Mouse (Mus musculus): ENCODE data around the gene Bace2. TPM values are rescaled to one million over a fixed set of nuclear protein-coding genes. Genes with fewer than 3 reads are reported as not detected.

The Bace2 gene
- polyA plus RNA-seq, 1 experiment from 2014 or later = 3.5 TPM

DNA sequence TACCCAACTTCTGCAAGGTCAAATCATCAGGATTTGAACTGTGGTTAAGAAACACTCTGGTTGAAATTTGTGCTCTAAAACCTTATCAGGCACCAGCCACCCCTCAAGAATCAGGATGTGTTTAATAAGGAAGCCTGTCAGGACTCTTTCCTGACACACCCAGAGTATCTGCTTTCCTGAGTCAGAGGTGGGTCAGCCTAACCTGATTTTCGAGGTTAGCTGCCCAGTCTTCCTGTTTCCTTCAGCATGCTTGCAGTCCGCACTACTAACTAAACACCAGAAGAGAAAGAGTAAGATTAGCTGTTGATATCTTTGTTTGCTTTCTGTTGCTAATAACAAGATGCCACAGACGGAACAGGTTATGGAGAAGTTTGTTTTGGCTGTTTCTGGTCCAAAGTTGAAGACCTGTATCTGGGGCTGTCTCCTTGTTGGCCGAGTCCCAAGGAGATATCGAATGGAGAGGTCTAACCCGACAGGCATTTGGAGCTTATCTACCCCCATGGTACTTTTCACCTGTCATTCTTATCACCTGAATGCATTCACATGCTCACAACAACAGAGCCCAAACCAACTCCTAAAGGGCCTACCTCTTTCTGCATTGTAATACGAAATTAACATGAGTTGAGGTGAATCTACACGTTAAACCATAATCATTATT, 5.8 kb downstream of the Bace2 start:
- Histone ChIP-seq H3K27ac (no peak overlapping the region), H3K9ac (no peak overlapping the region), H3K4me1 (peaks cover 6% of the 10 kb centered on the region), H3K9me3 (replicated peaks) (no peaks in the 10 kb centered on the region), H3K36me3 (no peaks in the 10 kb centered on the region), H3K27me3 (peaks cover 31% of the 10 kb centered on the region), H3K4me2 (replicated peaks) (no peak overlapping the region), H3K4me3 (no peak overlapping the region)
- 88% methylated on average over 8 of the region's 8 CpGs for WGBS
- ATAC-seq (ENCODE audit: low FRiP score) = no peak

DNA sequence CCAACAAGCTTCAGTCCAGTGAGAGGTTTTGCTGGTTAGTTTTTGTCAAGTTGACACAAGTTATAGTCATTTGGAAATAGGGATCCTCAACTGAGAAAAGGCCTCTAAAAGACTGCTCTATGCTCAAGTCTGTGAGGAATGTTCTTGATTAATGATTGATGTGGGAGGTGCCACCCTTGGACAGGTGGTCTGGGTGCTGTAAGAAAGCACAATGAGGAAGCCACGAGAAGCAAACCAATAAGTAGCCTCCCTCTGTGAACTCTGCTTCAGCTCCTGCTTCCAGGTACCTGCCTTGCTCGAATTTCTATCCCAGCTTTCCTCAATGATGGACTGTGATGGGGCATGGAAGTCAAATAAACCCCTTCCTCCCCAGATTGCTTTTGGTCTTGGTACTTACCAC, 9.6 kb downstream of the Bace2 start:
- H3K4me2 ChIP-seq (replicated peaks) = no peak overlapping the region
- H3K9me3 ChIP-seq (replicated peaks) = no peaks in the 10 kb centered on the region
- H3K36me3 ChIP-seq = no peaks in the 10 kb centered on the region
- no peak for ATAC-seq (ENCODE audit: low FRiP score)
- 49% methylated on average over 2 of the region's 2 CpGs for WGBS
- no peak overlapping the region for H3K9ac ChIP-seq
- peaks cover 2% of the 10 kb centered on the region; the same call in 1 of the 2 replicates for H3K27me3 ChIP-seq
- no peak overlapping the region for H3K27ac ChIP-seq
- H3K4me1 ChIP-seq = no peaks in the 10 kb centered on the region
- H3K4me3 ChIP-seq = no peak overlapping the region

DNA sequence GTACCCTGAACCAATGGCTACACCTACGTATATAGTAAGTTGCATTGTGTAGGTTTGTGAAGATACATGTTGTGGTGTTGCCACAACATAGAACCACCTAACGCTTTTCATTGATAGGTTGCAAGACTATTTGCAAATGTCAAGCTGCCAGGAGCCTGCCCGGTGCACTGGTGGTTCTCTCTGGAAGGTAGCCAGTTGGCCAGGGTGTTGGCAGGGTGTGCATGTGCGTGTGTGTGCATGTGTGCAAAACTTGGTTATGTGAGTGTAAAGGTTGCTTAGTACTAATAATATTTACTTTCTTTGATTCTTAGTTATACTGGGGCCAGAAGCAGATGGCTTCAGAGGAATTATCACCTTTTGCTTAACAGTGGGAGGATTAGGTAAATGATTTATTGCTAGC, 13.7 kb downstream of the Bace2 start:
- no peak overlapping the region for H3K9ac ChIP-seq
- 87% methylated on average over 4 of the region's 4 CpGs for WGBS
- H3K4me3 ChIP-seq = no peak overlapping the region

DNA sequence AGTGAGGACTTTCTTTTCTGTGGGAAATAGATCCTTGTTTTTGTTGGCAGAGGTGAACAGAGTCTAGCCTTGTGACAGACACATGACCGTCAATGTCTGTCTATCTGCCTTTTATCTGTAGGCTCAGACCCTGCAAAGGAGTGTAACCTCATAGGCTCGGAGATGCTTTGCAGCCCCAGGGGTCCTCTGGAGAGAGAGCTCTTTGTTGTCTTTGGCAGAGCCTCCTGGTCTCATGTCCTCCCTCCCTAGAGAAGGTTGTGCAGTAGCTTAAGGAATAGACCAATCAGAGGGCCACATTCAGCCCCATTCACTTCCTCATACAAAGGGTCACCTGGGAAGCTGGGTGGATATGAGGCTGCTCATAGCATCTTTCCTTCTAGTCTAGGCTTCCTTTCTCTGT, 31.4 kb downstream of the Bace2 start:
- Histone ChIP-seq H3K36me3 (no peaks in the 10 kb centered on the region), H3K27ac (no peak overlapping the region), H3K4me2 (replicated peaks) (no peak overlapping the region), H3K9ac (no peak overlapping the region), H3K9me3 (replicated peaks) (no peaks in the 10 kb centered on the region), H3K4me3 (no peak overlapping the region), H3K4me1 (no peaks in the 10 kb centered on the region), H3K27me3 (no peaks in the 10 kb centered on the region)
- WGBS = 34% methylated on average over 2 of the region's 2 CpGs
- no peak for ATAC-seq (ENCODE audit: low FRiP score)

More for the DNA sequence above, 13.7 kb downstream of the Bace2 start:
- Histone ChIP-seq H3K27ac (no peak overlapping the region), H3K36me3 (no peaks in the 10 kb centered on the region), H3K27me3 (no peaks in the 10 kb centered on the region), H3K4me1 (no peaks in the 10 kb centered on the region), H3K4me2 (replicated peaks) (no peak overlapping the region), H3K9me3 (replicated peaks) (no peaks in the 10 kb centered on the region)
- no peak for ATAC-seq (ENCODE audit: low FRiP score)

DNA sequence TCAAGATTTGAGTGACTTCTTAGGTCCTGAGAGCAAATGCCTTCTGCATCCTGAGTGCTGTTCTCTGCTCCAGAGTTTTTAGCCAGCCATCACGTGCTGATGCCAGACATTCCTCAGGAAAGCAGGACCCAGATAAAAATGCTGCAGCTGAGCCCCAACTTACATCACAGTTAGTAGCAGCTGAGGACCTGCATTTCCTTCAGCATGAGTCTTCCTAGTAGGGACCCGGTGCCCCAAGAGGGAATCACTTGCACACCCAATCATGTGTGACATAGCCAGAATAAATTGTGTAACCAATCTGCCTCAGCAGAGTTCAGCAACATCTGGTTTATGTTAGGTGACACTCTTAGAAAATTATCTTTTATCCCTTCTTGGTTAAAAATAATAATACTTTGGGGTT, 34.7 kb downstream of the Bace2 start:
- H3K4me2 ChIP-seq (replicated peaks) = no peak overlapping the region
- H3K27me3 ChIP-seq = no peaks in the 10 kb centered on the region
- no peak overlapping the region for H3K9ac ChIP-seq
- H3K4me3 ChIP-seq = no peak overlapping the region
- no peak for ATAC-seq (ENCODE audit: low FRiP score)
- no peak overlapping the region for H3K27ac ChIP-seq
- no peaks in the 10 kb centered on the region for H3K4me1 ChIP-seq
- no peaks in the 10 kb centered on the region for H3K36me3 ChIP-seq
- no peaks in the 10 kb centered on the region for H3K9me3 ChIP-seq (replicated peaks)
- 45% methylated on average over 2 of the region's 2 CpGs for WGBS

DNA sequence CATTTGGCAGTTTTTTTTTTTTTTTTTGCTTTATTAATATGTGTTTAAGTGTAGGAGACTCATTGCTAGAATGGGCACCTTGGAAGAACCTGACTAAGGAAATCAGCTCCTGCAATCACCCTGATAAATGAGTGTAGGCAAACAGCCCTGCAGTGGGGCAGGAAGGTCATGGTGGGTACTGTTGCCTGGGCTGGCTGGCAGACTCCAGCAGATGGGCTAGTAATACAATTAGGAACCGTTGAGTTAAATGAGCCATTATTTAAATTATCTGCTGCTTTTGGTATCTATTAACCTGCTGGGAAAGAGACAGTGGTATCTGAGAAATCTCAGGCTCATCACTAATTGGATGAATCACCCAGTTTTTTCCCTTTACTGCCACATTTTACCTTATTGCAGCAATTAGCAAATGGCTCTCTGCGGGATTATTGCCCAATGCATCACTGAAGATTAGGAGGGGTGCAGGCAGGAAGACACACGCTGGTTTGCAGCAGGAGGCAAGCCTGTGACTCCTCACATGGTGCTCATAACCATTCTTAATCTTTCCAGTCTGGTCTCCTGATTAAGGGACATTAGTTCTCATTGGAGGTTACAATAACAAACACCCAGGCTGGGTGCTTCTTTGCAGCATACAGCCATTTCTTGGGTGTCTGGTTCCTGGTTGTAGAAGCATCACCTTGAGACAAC, 35.3 kb downstream of the Bace2 start:
- H3K9me3 ChIP-seq (replicated peaks) = no peaks in the 10 kb centered on the region
- peak; percentile 43; the same call in 1 of the 2 replicates for ATAC-seq (ENCODE audit: low FRiP score)
- no peaks in the 10 kb centered on the region for H3K36me3 ChIP-seq
- no peaks in the 10 kb centered on the region for H3K27me3 ChIP-seq
- H3K4me1 ChIP-seq = no peaks in the 10 kb centered on the region
- H3K4me2 ChIP-seq (replicated peaks) = no peak overlapping the region
- WGBS = 50% methylated on average over 3 of the region's 3 CpGs
- no peak overlapping the region for H3K9ac ChIP-seq
- no peak overlapping the region for H3K4me3 ChIP-seq
- no peak overlapping the region for H3K27ac ChIP-seq

DNA sequence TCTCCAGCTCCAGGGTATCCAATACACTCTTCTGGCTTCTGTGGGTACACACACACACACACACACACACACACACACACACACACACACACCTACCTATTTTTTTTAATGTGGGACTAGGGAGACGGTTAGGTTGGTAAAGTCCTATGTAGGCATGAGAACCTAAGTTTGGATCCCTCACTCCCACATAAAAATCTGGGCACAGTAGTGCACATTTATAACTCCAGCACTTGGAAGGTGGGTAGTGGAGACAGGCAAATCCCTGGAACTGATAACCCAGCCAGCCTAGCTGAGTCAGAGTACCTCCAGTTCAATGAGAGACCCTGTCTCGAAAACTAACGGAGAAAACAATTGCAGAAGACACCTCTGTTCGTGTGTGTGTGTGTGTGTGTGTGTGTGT, 39.9 kb downstream of the Bace2 start:
- ATAC-seq (ENCODE audit: low FRiP score) = no peak
- 85% methylated on average over 4 of the region's 4 CpGs for WGBS
- H3K4me3 ChIP-seq = no peak overlapping the region
- H3K4me1 ChIP-seq = no peaks in the 10 kb centered on the region
- no peaks in the 10 kb centered on the region for H3K27me3 ChIP-seq
- H3K36me3 ChIP-seq = no peaks in the 10 kb centered on the region
- no peak overlapping the region for H3K9ac ChIP-seq
- no peak overlapping the region for H3K4me2 ChIP-seq (replicated peaks)
- H3K9me3 ChIP-seq (replicated peaks) = no peaks in the 10 kb centered on the region
- H3K27ac ChIP-seq = no peak overlapping the region

DNA sequence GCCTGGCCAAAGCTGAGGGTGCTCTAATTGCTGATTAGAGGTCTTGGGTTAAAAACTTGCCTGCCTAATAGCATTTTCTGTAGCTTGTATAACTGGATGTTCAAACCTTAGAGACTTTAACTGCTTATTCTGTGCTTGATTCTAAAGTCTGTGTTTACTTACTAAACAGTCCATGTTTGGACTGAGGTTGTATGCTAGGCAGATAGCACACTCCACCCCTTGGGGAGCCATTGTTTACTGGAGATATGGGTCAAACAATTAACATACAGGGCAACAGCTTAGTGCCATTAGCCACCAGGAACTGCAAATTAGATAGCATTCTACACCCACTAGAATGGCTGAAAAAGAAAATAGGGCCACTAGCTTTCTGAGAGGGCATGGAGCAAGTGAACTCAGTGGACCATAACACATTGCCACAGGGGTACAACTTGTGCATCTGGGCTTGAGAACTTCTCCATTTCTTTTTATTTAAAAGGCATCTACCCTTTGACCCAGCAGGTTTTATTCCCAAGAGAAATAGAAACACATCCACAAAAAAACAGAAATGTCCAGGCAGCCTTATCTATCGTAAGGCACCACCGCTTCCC, 41.5 kb downstream of the Bace2 start:
- 77% methylated on average over 2 of the region's 2 CpGs for WGBS
- no peak overlapping the region for H3K27ac ChIP-seq
- no peak for ATAC-seq (ENCODE audit: low FRiP score)

DNA sequence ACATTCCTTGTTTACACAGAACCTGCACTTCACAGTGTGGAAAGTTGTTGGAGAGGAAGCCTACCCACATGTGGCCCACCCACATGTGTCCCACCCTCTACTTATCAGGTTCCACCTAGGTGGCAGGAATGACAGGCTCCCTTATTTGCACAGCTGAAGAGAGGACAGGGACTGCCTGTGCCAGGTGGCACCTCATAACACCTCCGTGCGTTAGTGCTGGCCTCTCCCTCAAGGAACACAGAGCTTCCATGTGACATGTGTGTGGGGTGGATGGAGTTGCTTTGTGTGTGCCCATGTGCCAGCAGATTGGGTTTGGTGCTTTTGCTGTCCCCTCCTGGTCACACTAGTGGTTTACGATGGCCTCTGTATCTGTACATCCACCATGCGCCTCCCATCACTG, 43.4 kb downstream of the Bace2 start:
- no peak overlapping the region for H3K27ac ChIP-seq
- no peak overlapping the region for H3K4me2 ChIP-seq (replicated peaks)
- no peak overlapping the region for H3K4me3 ChIP-seq
- no peaks in the 10 kb centered on the region for H3K9me3 ChIP-seq (replicated peaks)
- no peak for ATAC-seq (ENCODE audit: low FRiP score)
- no peaks in the 10 kb centered on the region for H3K4me1 ChIP-seq
- H3K9ac ChIP-seq = no peak overlapping the region
- no peaks in the 10 kb centered on the region for H3K36me3 ChIP-seq
- no peaks in the 10 kb centered on the region for H3K27me3 ChIP-seq
- 87% methylated on average over 4 of the region's 4 CpGs for WGBS

More for the DNA sequence above, 41.5 kb downstream of the Bace2 start:
- no peaks in the 10 kb centered on the region for H3K4me1 ChIP-seq
- no peak overlapping the region for H3K4me2 ChIP-seq (replicated peaks)
- no peaks in the 10 kb centered on the region for H3K36me3 ChIP-seq
- no peaks in the 10 kb centered on the region for H3K9me3 ChIP-seq (replicated peaks)
- no peak overlapping the region for H3K4me3 ChIP-seq
- H3K27me3 ChIP-seq = no peaks in the 10 kb centered on the region
- H3K9ac ChIP-seq = no peak overlapping the region

DNA sequence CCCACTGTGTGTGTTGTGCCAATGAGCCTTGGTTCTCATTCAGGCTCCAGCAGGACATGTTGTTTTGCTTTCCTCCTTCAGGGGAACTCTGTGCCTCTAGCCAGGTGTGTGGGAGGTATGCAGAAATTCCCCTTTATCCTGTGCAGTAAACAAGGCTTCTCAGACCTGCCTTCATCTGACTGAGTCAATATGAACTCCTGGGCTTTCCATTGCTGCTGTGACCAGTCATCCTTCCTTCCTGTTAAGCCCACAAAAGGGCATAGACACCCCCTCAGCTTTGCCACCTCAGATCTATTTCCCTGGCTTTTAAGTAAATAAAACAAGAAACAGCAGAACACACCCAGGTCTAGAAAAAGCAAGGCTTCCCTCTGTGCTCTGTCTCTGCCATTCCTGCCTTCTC, 45.2 kb downstream of the Bace2 start:
- no peaks in the 10 kb centered on the region for H3K9me3 ChIP-seq (replicated peaks)
- H3K4me1 ChIP-seq = no peaks in the 10 kb centered on the region
- no peak overlapping the region for H3K4me3 ChIP-seq
- H3K27me3 ChIP-seq = no peaks in the 10 kb centered on the region
- H3K27ac ChIP-seq = no peak overlapping the region
- no peak overlapping the region for H3K9ac ChIP-seq
- H3K36me3 ChIP-seq = no peaks in the 10 kb centered on the region
- no peak for ATAC-seq (ENCODE audit: low FRiP score)
- H3K4me2 ChIP-seq (replicated peaks) = no peak overlapping the region

DNA sequence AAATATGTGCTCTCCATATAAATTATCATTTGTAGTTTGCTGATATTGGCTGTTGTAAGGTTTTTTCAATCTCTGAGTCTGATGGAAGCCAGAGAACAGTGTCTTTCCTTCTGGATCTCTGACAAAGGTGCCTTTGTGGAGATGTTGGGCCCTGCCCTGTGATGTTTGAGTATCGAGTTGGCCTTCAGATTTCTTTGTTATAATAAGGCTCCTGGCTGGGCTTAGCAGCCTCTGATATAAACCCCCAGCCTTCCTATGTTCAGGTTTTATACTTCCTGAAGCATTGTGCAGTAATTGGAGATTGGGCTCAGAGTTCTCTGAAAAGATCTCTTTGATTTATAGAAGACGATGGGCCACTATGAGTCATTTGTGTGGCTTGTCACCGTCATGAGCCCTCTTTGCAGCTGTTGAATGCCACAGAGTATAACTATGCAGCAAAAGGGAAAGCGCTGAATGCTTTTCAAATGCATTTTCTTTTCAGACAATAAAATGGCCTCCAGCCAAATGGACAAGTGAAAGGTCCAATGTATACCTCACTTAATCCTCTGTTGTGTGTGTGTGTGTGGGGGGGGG, 45.8 kb downstream of the Bace2 start:
- H3K9ac ChIP-seq = no peak overlapping the region
- ATAC-seq (ENCODE audit: low FRiP score) = no peak
- no peak overlapping the region for H3K4me2 ChIP-seq (replicated peaks)
- no peaks in the 10 kb centered on the region for H3K36me3 ChIP-seq
- H3K4me3 ChIP-seq = no peak overlapping the region
- H3K4me1 ChIP-seq = no peaks in the 10 kb centered on the region
- H3K27me3 ChIP-seq = no peaks in the 10 kb centered on the region
- WGBS = 56% methylated on average over 4 of the region's 4 CpGs
- no peaks in the 10 kb centered on the region for H3K9me3 ChIP-seq (replicated peaks)
- no peak overlapping the region for H3K27ac ChIP-seq

DNA sequence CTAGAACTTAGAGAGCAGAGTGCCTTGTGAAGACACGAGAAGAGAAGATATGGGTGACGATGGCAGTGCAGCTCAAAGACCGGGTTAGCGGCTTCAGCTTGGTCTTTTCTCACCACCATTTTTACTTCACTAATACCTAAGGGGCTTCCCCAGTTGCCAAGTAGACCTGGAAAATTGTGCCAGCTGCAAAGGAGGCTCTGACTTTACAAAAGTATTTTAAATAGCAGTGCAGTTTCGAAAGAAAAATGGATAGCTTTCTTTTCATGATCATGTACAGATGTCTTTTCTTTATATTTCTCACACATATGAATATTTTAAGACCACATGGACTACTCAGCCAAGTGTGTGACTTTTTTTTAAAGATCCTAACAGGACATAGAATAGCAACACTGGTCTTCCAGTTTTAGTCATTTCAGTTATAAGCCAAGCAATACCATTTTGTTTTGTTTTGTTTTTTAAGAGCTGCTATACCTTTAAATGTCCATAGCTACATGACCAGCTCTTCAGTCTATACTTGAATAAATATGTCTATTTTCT, 49.0 kb downstream of the Bace2 start:
- 91% methylated on average over 5 of the region's 5 CpGs for WGBS
- Histone ChIP-seq H3K4me1 (no peaks in the 10 kb centered on the region), H3K9ac (no peak overlapping the region), H3K4me2 (replicated peaks) (no peak overlapping the region), H3K9me3 (replicated peaks) (no peaks in the 10 kb centered on the region), H3K4me3 (no peak overlapping the region), H3K27ac (no peak overlapping the region), H3K36me3 (no peaks in the 10 kb centered on the region), H3K27me3 (no peaks in the 10 kb centered on the region)
- ATAC-seq (ENCODE audit: low FRiP score) = no peak
